1 mouse cellular context compared by ENCODE assay signal in genomic region chr7:110561647-110562046, GRCm38 (mm10).
A peak's percentile ranks its signal among the peaks of the same experiment; 100 is the strongest.
TF ChIP-seq lines count a peak whose summit lies in the region.

No protein-coding gene starts in this region.

TF ChIP-seq in MEL, 35 proteins besides CTCF, POLR2A, EP300 and RAD21 (continued from another document):
- TF ChIP-seq E2F4 (IDR thresholded peaks at IDR 0.05; ENCODE audit: borderline replicate concordance, low read depth, low read length) (no peak), GATA1 (IDR thresholded peaks at IDR 0.05; ENCODE audit: low read depth, low read length) (no peak), MAFK (IDR thresholded peaks at IDR 0.05; ENCODE audit: borderline replicate concordance, low read depth, low read length) (peak; percentile 58; the same call in 1 of the 2 replicates), CHD2 (IDR thresholded peaks at IDR 0.05; ENCODE audit: low read length) (no peak)
